Mouse (Mus musculus): ENCODE data around the gene Mctp2.

DNA sequence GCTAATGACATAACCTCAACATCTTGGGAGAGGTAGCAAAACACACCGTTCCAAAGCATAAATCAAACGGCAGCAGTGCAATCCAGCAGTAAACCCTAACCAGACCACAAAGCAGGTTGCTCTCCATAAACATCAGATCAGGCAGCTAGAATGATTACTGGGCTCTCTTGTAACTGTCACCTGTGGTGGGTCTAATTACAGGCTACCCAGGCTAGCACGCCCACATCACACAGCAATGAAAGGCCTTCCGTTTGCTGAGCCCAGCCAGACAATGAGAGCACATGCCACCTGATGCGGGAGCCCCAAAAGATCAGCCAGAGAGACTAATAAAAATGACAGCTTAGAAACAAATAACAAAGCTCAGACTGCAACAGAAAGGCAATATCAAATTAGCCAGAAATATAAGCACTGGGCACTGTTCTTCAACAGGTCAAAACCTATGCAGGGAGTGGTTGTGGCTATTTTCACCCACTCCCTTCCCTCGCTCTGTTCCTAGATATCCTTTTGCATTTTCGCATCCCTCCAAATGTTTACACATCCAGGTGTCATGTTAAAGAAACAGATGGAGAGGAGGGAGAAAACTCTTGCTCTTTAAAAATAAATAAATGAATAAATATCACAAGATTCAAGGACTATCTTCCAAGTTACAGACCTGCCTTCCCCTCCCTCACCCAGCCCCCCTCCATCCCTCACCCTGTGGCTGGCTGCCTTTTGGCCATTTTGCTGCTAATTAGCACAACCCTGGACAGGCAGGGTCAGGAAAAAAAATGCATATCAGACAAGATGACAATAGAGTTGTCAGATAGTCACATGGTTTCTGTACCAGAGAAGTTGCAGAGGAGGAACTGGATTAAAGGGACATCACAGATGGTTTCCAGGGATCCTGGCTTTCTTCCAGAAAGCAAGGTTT is 155.4 kb downstream of the Mctp2 start:
- TF ChIP-seq TAL1 (conservative IDR thresholded peaks at IDR 0.05; ENCODE audit: low read depth, low read length) (no peak), CTCF (IDR thresholded peaks at IDR 0.05; ENCODE audit: low read depth, low read length) (no peak), GATA1 (IDR thresholded peaks at IDR 0.05; ENCODE audit: borderline replicate concordance, low read length) (no peak)

All from G1E (cell line).